9 mouse cellular contexts compared by ENCODE assay signal in genomic region chr7:57538565-57538964, GRCm38 (mm10). TPM values are rescaled to one million over a fixed set of nuclear protein-coding genes. Genes with fewer than 3 reads are reported as not detected.
DNase-seq lines count a peak whose midpoint lies in the region; ATAC-seq lines count a peak whose summit lies in the region.
"Had no signal": no experiment of that assay in that cellular context is flagged by ENCODE, and none has a peak within 500 bp of the region (broad histone marks: within the 10 kb centered on the region; RNA-seq: fewer than 3 reads in every experiment).

No protein-coding gene starts in this region.

- H3K4me1 ChIP-seq in midbrain, embryonic 12.5 days: no peaks in the 10 kb centered on the region
- no peaks in the 10 kb centered on the region for H3K4me1 ChIP-seq in midbrain, embryonic 13.5 days (replicated peaks)
- no peaks in the 10 kb centered on the region for H3K4me1 ChIP-seq in forebrain, embryonic 11.5 days (replicated peaks; ENCODE audit: control insufficient read depth, insufficient read depth, low read length)

- 25% methylated on average over 7 of the region's 7 CpGs for WGBS in midbrain, embryonic 12.5 days
- 25% methylated on average over 7 of the region's 7 CpGs for WGBS in midbrain, embryonic 13.5 days
- 26% methylated on average over 7 of the region's 7 CpGs for WGBS in forebrain, embryonic 11.5 days

- peak; percentile 3 for DNase-seq in cerebellum, adult 9-11 months
- no peak for DNase-seq in cerebellum, adult 11-12 months
- DNase-seq in forebrain, embryonic 11.5 days (ENCODE audit: low spot score): no peak
- peak; percentile 9 for DNase-seq in testis, postnatal 14 days (ENCODE audit: low spot score)
- no peak for DNase-seq in frontal cortex, postnatal 10 days (ENCODE audit: low spot score in 2 of 2)
- DNase-seq: gastrocnemius, postnatal 36 days had no signal

- no peak overlapping the region for H3K4me3 ChIP-seq in midbrain, embryonic 12.5 days
- H3K4me3 ChIP-seq in midbrain, embryonic 13.5 days (replicated peaks): no peak overlapping the region
- no peak overlapping the region for H3K4me3 ChIP-seq in forebrain, embryonic 11.5 days (ENCODE audit: low read depth, low read length)

- no peak overlapping the region for H3K27ac ChIP-seq in midbrain, embryonic 12.5 days (replicated peaks)
- no peak overlapping the region for H3K27ac ChIP-seq in midbrain, embryonic 13.5 days
- no peak overlapping the region for H3K27ac ChIP-seq in forebrain, embryonic 11.5 days (ENCODE audit: low read depth, low read length)

- no peaks in the 10 kb centered on the region for H3K36me3 ChIP-seq in midbrain, embryonic 12.5 days
- no peaks in the 10 kb centered on the region for H3K36me3 ChIP-seq in midbrain, embryonic 13.5 days
- no peaks in the 10 kb centered on the region for H3K36me3 ChIP-seq in forebrain, embryonic 11.5 days (ENCODE audit: control insufficient read depth, insufficient read depth, low read length)

- no peak overlapping the region for H3K4me2 ChIP-seq in midbrain, embryonic 12.5 days (replicated peaks)
- no peak overlapping the region for H3K4me2 ChIP-seq in midbrain, embryonic 13.5 days (replicated peaks)
- no peak overlapping the region for H3K4me2 ChIP-seq in forebrain, embryonic 11.5 days (ENCODE audit: low read depth, low read length, severe bottlenecking)

- H3K9ac ChIP-seq in midbrain, embryonic 12.5 days (replicated peaks): no peak overlapping the region
- no peak overlapping the region for H3K9ac ChIP-seq in midbrain, embryonic 13.5 days (replicated peaks)
- no peak overlapping the region for H3K9ac ChIP-seq in forebrain, embryonic 11.5 days (ENCODE audit: low read length)

- ATAC-seq in midbrain, embryonic 12.5 days (ENCODE audit: low FRiP score, low read depth): peak; percentile 44
- no peak for ATAC-seq in midbrain, embryonic 13.5 days
- peak; percentile 72 for ATAC-seq in forebrain, embryonic 11.5 days (replicated peaks; ENCODE audit: low FRiP score)
- no peak for ATAC-seq in inflammation-experienced regulatory T-cells, adult 6 months

- no peaks in the 10 kb centered on the region for H3K9me3 ChIP-seq in midbrain, embryonic 12.5 days
- H3K9me3 ChIP-seq in midbrain, embryonic 13.5 days: no peaks in the 10 kb centered on the region
- no peaks in the 10 kb centered on the region for H3K9me3 ChIP-seq in forebrain, embryonic 11.5 days (ENCODE audit: control insufficient read depth, low read length)

- no peaks in the 10 kb centered on the region for H3K27me3 ChIP-seq in midbrain, embryonic 12.5 days
- no peaks in the 10 kb centered on the region for H3K27me3 ChIP-seq in midbrain, embryonic 13.5 days
- H3K27me3 ChIP-seq in forebrain, embryonic 11.5 days (ENCODE audit: control insufficient read depth, insufficient read depth, low read length): no peaks in the 10 kb centered on the region

RNA-seq across cellular contexts. Expression of gene Gabra5, which starts 28.7 kb away (rescaled TPM):
- 1.6 and 1.8 TPM in 2 replicates for polyA plus RNA-seq in midbrain, embryonic 12.5 days (2016; fragmentation: Nextera tagmentation; extraction: Ambion mirVana)
- 8.3 and 9.6 TPM in 2 replicates for polyA plus RNA-seq in midbrain, embryonic 13.5 days (2015; fragmentation: Nextera tagmentation; extraction: Ambion mirVana)
- 0.52 and 0.59 TPM in 2 replicates for polyA plus RNA-seq in forebrain, embryonic 11.5 days (2014; fragmentation: Nextera tagmentation; extraction: Ambion mirVana)
- polyA plus RNA-seq in inflammation-experienced regulatory T-cells, adult 6 months (2017; shearing (Covaris generic)): not detected

Comparison
In these comparisons a context has a peak if more than half of its experiments do, and no peak if none do; other contexts are left out.
1. DNase-seq: peak in cerebellum, adult 9-11 months (single experiment) and testis, postnatal 14 days (single experiment); none in cerebellum, adult 11-12 months (single experiment), forebrain, embryonic 11.5 days (single experiment) and frontal cortex, postnatal 10 days (0 of 2).
2. ATAC-seq: peak in midbrain, embryonic 12.5 days (single experiment) and forebrain, embryonic 11.5 days (single experiment); none in midbrain, embryonic 13.5 days (single experiment) and inflammation-experienced regulatory T-cells, adult 6 months (single experiment).